Mouse (Mus musculus): ENCODE results near the gene Anxa2. TPM values are rescaled to one million over a fixed set of nuclear protein-coding genes. Genes with fewer than 3 reads are reported as not detected.

Gene Anxa2
- total and polyA plus RNA-seq, 3 experiments = 0.13 to 0.26 TPM; not detected in 1

DNA sequence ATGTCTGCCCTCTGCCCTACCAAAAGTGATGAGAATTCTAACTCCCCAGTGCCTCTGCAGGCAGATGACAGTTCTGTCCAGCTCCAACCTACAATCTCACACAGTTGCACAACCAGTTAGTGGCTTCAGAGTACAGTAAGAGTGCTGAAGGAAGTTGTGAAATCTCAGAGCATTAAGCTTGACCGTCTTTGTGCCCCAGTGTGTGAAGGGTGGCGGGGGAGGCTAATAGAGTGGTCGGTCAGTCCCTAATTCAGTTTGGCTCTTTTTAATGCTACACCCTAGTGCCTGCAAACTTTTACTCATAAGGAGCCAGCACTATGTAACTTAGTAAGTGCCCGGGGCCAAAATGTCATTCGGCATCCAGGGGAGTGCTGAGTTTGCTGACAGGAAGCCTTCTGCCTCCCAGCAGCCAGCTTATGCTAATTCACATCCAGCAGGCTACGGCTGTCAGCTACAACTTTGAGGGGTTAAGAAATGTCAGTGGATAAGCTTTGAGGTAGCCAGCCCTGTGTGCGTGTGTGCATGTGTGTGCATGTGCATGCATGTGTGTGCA is 13.5 kb upstream of the Anxa2 start:
- H3K27ac ChIP-seq (ENCODE audit: insufficient read depth, low read depth) = no peak overlapping the region
- TF ChIP-seq USF2 (conservative IDR thresholded peaks at IDR 0.05; ENCODE audit: low read depth, low read length) = no peak
- no peak for TF ChIP-seq KAT2A (IDR thresholded peaks at IDR 0.05; ENCODE audit: insufficient replicate concordance, low read length)
- TF ChIP-seq MXI1 (IDR thresholded peaks at IDR 0.05; ENCODE audit: low read depth, low read length) = no peak
- in situ Hi-C loops (cut with MboI; ENCODE audit: low pct_ligation_motif_present, low pct_unique_long_range_greater_than_20kb, low sequenced_read_pairs) = no loop called here
- H3K4me3 ChIP-seq (replicated peaks in 1 of 3; ENCODE audit: low read depth in 2 of 3, low read length in 2 of 3, poor library complexity in 1 of 3) = no peak overlapping the region
- no peak overlapping the region for H3K4me2 ChIP-seq (ENCODE audit: insufficient read depth, low read depth, poor library complexity, severe bottlenecking)
- H3K27me3 ChIP-seq (replicated peaks) = no peaks in the 10 kb centered on the region
- no peaks in the 10 kb centered on the region for H3K9me3 ChIP-seq (replicated peaks; ENCODE audit: low read length)
- peaks cover 2 to 20% of the 10 kb centered on the region in 2 experiments for H3K4me1 ChIP-seq (ENCODE audit: control insufficient read depth in 1 of 2, insufficient read depth in 2 of 2)
- no peak for DNase-seq (ENCODE audit: extremely low read depth)
- peaks cover 0 to 5% of the 10 kb centered on the region in 2 experiments for H3K36me3 ChIP-seq (replicated peaks in 1 of 2; ENCODE audit: control insufficient read depth in 1 of 2, insufficient read depth in 1 of 2, low read length in 1 of 2)
- dilution Hi-C loops (cut with MboI; ENCODE audit: extremely low pct_ligation_motif_present, extremely low pct_unique_long_range_greater_than_20kb, low sequenced_read_pairs) = no loop called here
- no peak overlapping the region for H3K9ac ChIP-seq (ENCODE audit: insufficient read depth, low read depth)
- H3K79me2 ChIP-seq (replicated peaks; ENCODE audit: control insufficient read depth, extremely low read depth, insufficient read depth, poor library complexity, severe bottlenecking) = no peaks in the 10 kb centered on the region

- Histone ChIP-seq H3K27ac (ENCODE audit: insufficient read depth, low read depth) (no peak overlapping the region), H3K36me3 (replicated peaks in 1 of 2; ENCODE audit: control insufficient read depth in 1 of 2, insufficient read depth in 1 of 2, low read length in 1 of 2) (no peaks in the 10 kb centered on the region), H3K9ac (ENCODE audit: insufficient read depth, low read depth) (no peak overlapping the region), H3K27me3 (replicated peaks) (no peaks in the 10 kb centered on the region), H3K9me3 (replicated peaks; ENCODE audit: low read length) (no peaks in the 10 kb centered on the region), H3K4me2 (ENCODE audit: insufficient read depth, low read depth, poor library complexity, severe bottlenecking) (no peak overlapping the region), H3K79me2 (replicated peaks; ENCODE audit: control insufficient read depth, extremely low read depth, insufficient read depth, poor library complexity, severe bottlenecking) (no peaks in the 10 kb centered on the region), H3K4me3 (replicated peaks in 1 of 3; ENCODE audit: low read depth in 2 of 3, low read length in 2 of 3, poor library complexity in 1 of 3) (no peak overlapping the region), H3K4me1 (ENCODE audit: control insufficient read depth in 1 of 2, insufficient read depth in 2 of 2) (peaks cover 2 to 20% of the 10 kb centered on the region in 2 experiments)
- no peak for TF ChIP-seq ZKSCAN1 (IDR thresholded peaks at IDR 0.05; ENCODE audit: borderline replicate concordance, low read depth, low read length)
- no peak for TF ChIP-seq JUND (conservative IDR thresholded peaks at IDR 0.05; ENCODE audit: low read depth, low read length)
- in situ Hi-C loops (cut with MboI; ENCODE audit: low pct_ligation_motif_present, low pct_unique_long_range_greater_than_20kb, low sequenced_read_pairs) (no loop called here), dilution Hi-C loops (cut with MboI; ENCODE audit: extremely low pct_ligation_motif_present, extremely low pct_unique_long_range_greater_than_20kb, low sequenced_read_pairs) (no loop called here)
- DNase-seq (ENCODE audit: extremely low read depth) = no peak
Observed at GRCm38 (mm10) chr9:69442471-69443038, 10.9 kb upstream of the Anxa2 start.

DNA sequence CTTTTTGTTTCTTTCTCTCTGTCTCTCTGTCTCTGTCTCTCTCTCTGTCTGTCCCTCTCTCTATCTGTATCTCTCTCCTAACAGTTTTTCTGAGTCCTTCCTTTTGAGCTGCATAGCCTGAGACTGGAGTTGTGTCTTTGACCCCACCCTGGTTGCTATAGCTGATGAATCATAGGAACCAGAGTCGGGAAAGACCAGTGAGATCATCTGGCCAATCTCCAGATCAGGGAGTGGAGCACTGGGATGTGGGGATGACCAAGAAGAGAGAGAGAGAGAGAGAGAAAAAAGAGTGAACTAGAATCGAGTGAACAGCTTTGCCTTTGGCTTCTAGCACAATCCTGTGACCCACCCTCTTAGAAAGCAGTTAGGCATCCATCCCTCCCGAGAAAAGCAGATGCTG is 10.2 kb upstream of the Anxa2 start:
- TF ChIP-seq RAD21 (IDR thresholded peaks at IDR 0.05; ENCODE audit: low read depth, low read length) (no peak), USF1 (IDR thresholded peaks at IDR 0.05; ENCODE audit: low read depth, low read length) (no peak), CTCF (conservative IDR thresholded peaks at IDR 0.05 in 1 of 2, IDR thresholded peaks at IDR 0.05 in 1 of 2; ENCODE audit: low read depth in 2 of 2, low read length in 2 of 2) (no peak), MAX (IDR thresholded peaks at IDR 0.05; ENCODE audit: low read length) (no peak), UBTF (IDR thresholded peaks at IDR 0.05; ENCODE audit: low read depth, low read length) (no peak), ZKSCAN1 (IDR thresholded peaks at IDR 0.05; ENCODE audit: borderline replicate concordance, low read depth, low read length) (no peak), SIN3A (IDR thresholded peaks at IDR 0.05; ENCODE audit: low read length) (no peak), JUN (IDR thresholded peaks at IDR 0.05; ENCODE audit: insufficient read depth, low read depth, low read length) (no peak), MAFK (IDR thresholded peaks at IDR 0.05; ENCODE audit: insufficient replicate concordance, low read length) (no peak), POLR2AphosphoS2 (IDR thresholded peaks at IDR 0.05; ENCODE audit: low read depth, low read length) (no peak), CHD2 (IDR thresholded peaks at IDR 0.05; ENCODE audit: low read length) (no peak), KAT2A (IDR thresholded peaks at IDR 0.05; ENCODE audit: insufficient replicate concordance, low read length) (no peak), IRF4 (IDR thresholded peaks at IDR 0.05; ENCODE audit: low read depth, low read length) (no peak), ZC3H11A (IDR thresholded peaks at IDR 0.05; ENCODE audit: low read depth, low read length) (no peak), MEF2A (IDR thresholded peaks at IDR 0.05; ENCODE audit: borderline replicate concordance, low read depth, low read length) (no peak), MAZ (IDR thresholded peaks at IDR 0.05; ENCODE audit: low read depth, low read length) (no peak), JUND (conservative IDR thresholded peaks at IDR 0.05; ENCODE audit: low read depth, low read length) (no peak), USF2 (conservative IDR thresholded peaks at IDR 0.05; ENCODE audit: low read depth, low read length) (no peak), BHLHE40 (IDR thresholded peaks at IDR 0.05; ENCODE audit: low read depth, low read length) (no peak), PAX5 (IDR thresholded peaks at IDR 0.05; ENCODE audit: low read length) (no peak)
- dilution Hi-C loops (cut with MboI; ENCODE audit: extremely low pct_ligation_motif_present, extremely low pct_unique_long_range_greater_than_20kb, low sequenced_read_pairs) = no loop called here
- Histone ChIP-seq H3K27me3 (replicated peaks) (no peaks in the 10 kb centered on the region), H3K79me2 (replicated peaks; ENCODE audit: control insufficient read depth, extremely low read depth, insufficient read depth, poor library complexity, severe bottlenecking) (no peaks in the 10 kb centered on the region), H3K4me2 (ENCODE audit: insufficient read depth, low read depth, poor library complexity, severe bottlenecking) (no peak overlapping the region), H3K4me1 (ENCODE audit: control insufficient read depth in 1 of 2, insufficient read depth in 2 of 2) (peaks cover 2 to 20% of the 10 kb centered on the region in 2 experiments), H3K9ac (ENCODE audit: insufficient read depth, low read depth) (no peak overlapping the region), H3K27ac (ENCODE audit: insufficient read depth, low read depth) (no peak overlapping the region), H3K36me3 (replicated peaks in 1 of 2; ENCODE audit: control insufficient read depth in 1 of 2, insufficient read depth in 1 of 2, low read length in 1 of 2) (no peaks in the 10 kb centered on the region), H3K4me3 (replicated peaks in 1 of 3; ENCODE audit: low read depth in 2 of 3, low read length in 2 of 3, poor library complexity in 1 of 3) (no peak overlapping the region), H3K9me3 (replicated peaks; ENCODE audit: low read length) (no peaks in the 10 kb centered on the region)
- DNase-seq (ENCODE audit: extremely low read depth) = no peak
- in situ Hi-C loops (cut with MboI; ENCODE audit: low pct_ligation_motif_present, low pct_unique_long_range_greater_than_20kb, low sequenced_read_pairs) = no loop called here

Measured in CH12.LX (cell line).